ENCODE assay signal across 10 mouse cellular contexts in the genomic region with DNA sequence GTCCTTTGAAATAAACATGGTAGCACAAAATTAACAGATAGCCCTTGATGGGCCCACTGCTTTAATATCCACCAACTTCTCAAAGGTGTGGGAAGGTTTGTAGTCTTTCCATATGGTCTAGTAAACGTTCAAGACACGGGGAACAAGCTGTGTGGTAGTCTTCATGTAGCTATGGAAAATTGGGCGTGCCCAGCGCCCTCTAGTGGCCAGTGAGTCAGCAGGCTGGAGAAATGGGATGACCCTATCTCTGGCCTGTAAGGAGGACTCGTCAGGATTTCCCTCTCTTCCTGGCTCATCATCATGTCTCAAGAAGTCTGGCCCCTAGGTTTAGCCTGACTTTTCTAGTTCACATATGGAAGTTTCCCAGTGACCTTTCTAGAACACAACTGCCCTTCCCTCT. TPM values are rescaled to one million over a fixed set of nuclear protein-coding genes. Genes with fewer than 3 reads are reported as not detected.
A peak's percentile ranks its signal among the peaks of the same experiment; 100 is the strongest.
DNase-seq lines count a peak whose midpoint lies in the region; ATAC-seq lines count a peak whose summit lies in the region.
"Had no signal": no experiment of that assay in that cellular context is flagged by ENCODE, and none has a peak within 500 bp of the region (broad histone marks: within the 10 kb centered on the region; RNA-seq: fewer than 3 reads in every experiment).

No protein-coding gene starts in this region.

- H3K27ac ChIP-seq in neural tube, embryonic 15.5 days (replicated peaks) = no peak overlapping the region
- H3K27ac ChIP-seq in neural tube, embryonic 11.5 days (ENCODE audit: low read depth, low read length) = no peak overlapping the region
- H3K27ac ChIP-seq: midbrain, embryonic 12.5 days had no signal

- no peak overlapping the region for H3K4me3 ChIP-seq in neural tube, embryonic 15.5 days (replicated peaks)
- H3K4me3 ChIP-seq in neural tube, embryonic 11.5 days (ENCODE audit: low read depth, low read length) = no peak overlapping the region
- H3K4me3 ChIP-seq: midbrain, embryonic 12.5 days had no signal

- no peaks in the 10 kb centered on the region for H3K4me1 ChIP-seq in neural tube, embryonic 15.5 days
- no peaks in the 10 kb centered on the region for H3K4me1 ChIP-seq in neural tube, embryonic 11.5 days (ENCODE audit: control insufficient read depth, insufficient read depth, low read length)
- H3K4me1 ChIP-seq: midbrain, embryonic 12.5 days had no signal

- H3K9me3 ChIP-seq in neural tube, embryonic 15.5 days (replicated peaks) = no peaks in the 10 kb centered on the region
- no peaks in the 10 kb centered on the region for H3K9me3 ChIP-seq in neural tube, embryonic 11.5 days (ENCODE audit: control insufficient read depth, low read length)
- H3K9me3 ChIP-seq: midbrain, embryonic 12.5 days had no signal

- DNase-seq in neural tube, embryonic 10.5 days (ENCODE audit: extremely low spot score, low spot score) = peak; percentile 61
- DNase-seq in R1 (ENCODE audit: low read depth, low spot score) = peak; percentile 51
- DNase-seq in cerebellum, postnatal 10 days = peak; percentile 85 to 86
- DNase-seq in layer of hippocampus, postnatal 10 days (ENCODE audit: low spot score in 2 of 2) = peak; percentile 67 to 68
- DNase-seq in neural tube, embryonic 11.5 days (ENCODE audit: low spot score) = peak; percentile 59
- peak; percentile 26 for DNase-seq in yolk sac, embryonic 10.5 days (ENCODE audit: low spot score)

- H3K9ac ChIP-seq in neural tube, embryonic 15.5 days (replicated peaks) = no peak overlapping the region
- H3K9ac ChIP-seq in neural tube, embryonic 11.5 days (ENCODE audit: low read length) = no peak overlapping the region
- H3K9ac ChIP-seq: midbrain, embryonic 12.5 days had no signal

- ATAC-seq in neural tube, embryonic 15.5 days (ENCODE audit: low FRiP score) = no peak
- ATAC-seq in granulocyte monocyte progenitor cell, adult 5-6 weeks (replicated peaks; ENCODE audit: poor library complexity, severe bottlenecking) = peak; percentile 60
- ATAC-seq in neural tube, embryonic 11.5 days (ENCODE audit: insufficient read depth, low FRiP score, low TSS enrichment) = no peak

- H3K4me2 ChIP-seq in neural tube, embryonic 15.5 days = no peak overlapping the region
- no peak overlapping the region for H3K4me2 ChIP-seq in neural tube, embryonic 11.5 days (ENCODE audit: low read depth)
- H3K4me2 ChIP-seq: midbrain, embryonic 12.5 days had no signal

- WGBS in neural tube, embryonic 15.5 days = 15% methylated on average over 5 of the region's 5 CpGs
- WGBS in neural tube, embryonic 11.5 days = 26% methylated on average over 5 of the region's 5 CpGs

- H3K36me3 ChIP-seq in neural tube, embryonic 15.5 days = peaks cover 11% of the 10 kb centered on the region; the same call in 1 of the 2 replicates
- H3K36me3 ChIP-seq in neural tube, embryonic 11.5 days (ENCODE audit: control insufficient read depth, insufficient read depth, low read length) = no peaks in the 10 kb centered on the region
- H3K36me3 ChIP-seq: midbrain, embryonic 12.5 days had no signal

- H3K27me3 ChIP-seq in neural tube, embryonic 15.5 days (replicated peaks) = no peaks in the 10 kb centered on the region
- H3K27me3 ChIP-seq in neural tube, embryonic 11.5 days (ENCODE audit: control insufficient read depth, insufficient read depth, low read length) = no peaks in the 10 kb centered on the region
- H3K27me3 ChIP-seq: midbrain, embryonic 12.5 days had no signal

RNA-seq across cellular contexts. Expression of a gene that starts 8.8 kb away (rescaled TPM):
- 0.13 TPM in 1 of 2 replicates, not detected in the other for polyA plus RNA-seq in neural tube, embryonic 15.5 days (2015; fragmentation: Nextera tagmentation; extraction: Ambion mirVana)
- total RNA-seq in granulocyte monocyte progenitor cell, adult 5-6 weeks (2014; fragmentation: Nextera tagmentation) = not detected in 2 replicates
- not detected in 2 replicates for total RNA-seq in granulocyte monocyte progenitor cell, adult 5-6 weeks (2017)
- total RNA-seq in layer of hippocampus, postnatal 10 days (2021) = not detected
- polyA plus RNA-seq in neural tube, embryonic 11.5 days (2014; fragmentation: Nextera tagmentation; extraction: Ambion mirVana) = not detected in 2 replicates
- polyA plus RNA-seq: gonadal fat pad, adult 2 months had no signal

RNA-seq across cellular contexts. Expression of a gene that starts 12.5 kb away (rescaled TPM):
- 63.6 and 76.2 TPM in 2 replicates for polyA plus RNA-seq in neural tube, embryonic 15.5 days (2015; fragmentation: Nextera tagmentation; extraction: Ambion mirVana)
- 1.1 and 1.6 TPM in 2 replicates for total RNA-seq in granulocyte monocyte progenitor cell, adult 5-6 weeks (2014; fragmentation: Nextera tagmentation)
- total RNA-seq in granulocyte monocyte progenitor cell, adult 5-6 weeks (2017) = 0.39 and 0.57 TPM in 2 replicates
- 10 to 100 TPM; 29.9 to 31.8 TPM for total RNA-seq in layer of hippocampus, postnatal 10 days (2021)
- 17.3 and 18.7 TPM in 2 replicates for polyA plus RNA-seq in neural tube, embryonic 11.5 days (2014; fragmentation: Nextera tagmentation; extraction: Ambion mirVana)

RNA-seq across cellular contexts. Expression of a gene that starts 38.6 kb away (rescaled TPM):
- polyA plus RNA-seq in neural tube, embryonic 15.5 days (2015; fragmentation: Nextera tagmentation; extraction: Ambion mirVana) = 167 and 173 TPM in 2 replicates
- total RNA-seq in granulocyte monocyte progenitor cell, adult 5-6 weeks (2014; fragmentation: Nextera tagmentation) = 100 and 111 TPM in 2 replicates
- total RNA-seq in granulocyte monocyte progenitor cell, adult 5-6 weeks (2017) = 83.9 and 89.1 TPM in 2 replicates
- total RNA-seq in layer of hippocampus, postnatal 10 days (2021) = 100 to 1,000 TPM; 184 to 199 TPM
- polyA plus RNA-seq in neural tube, embryonic 11.5 days (2014; fragmentation: Nextera tagmentation; extraction: Ambion mirVana) = 114 and 118 TPM in 2 replicates

RNA-seq across cellular contexts. Expression of a gene that starts 46.1 kb away (rescaled TPM):
- polyA plus RNA-seq in neural tube, embryonic 15.5 days (2015; fragmentation: Nextera tagmentation; extraction: Ambion mirVana) = 55.3 and 60.5 TPM in 2 replicates
- 5.8 and 14.4 TPM in 2 replicates for total RNA-seq in granulocyte monocyte progenitor cell, adult 5-6 weeks (2014; fragmentation: Nextera tagmentation)
- total RNA-seq in granulocyte monocyte progenitor cell, adult 5-6 weeks (2017) = 8.7 and 9.2 TPM in 2 replicates
- total RNA-seq in layer of hippocampus, postnatal 10 days (2021) = 100 to 1,000 TPM; 199 to 209 TPM
- polyA plus RNA-seq in neural tube, embryonic 11.5 days (2014; fragmentation: Nextera tagmentation; extraction: Ambion mirVana) = 19.3 and 19.8 TPM in 2 replicates

Comparison
In these comparisons a context has a peak if more than half of its experiments do, and no peak if none do; other contexts are left out.
1. DNase-seq: peak in every context shown above with its lines; median percentile 86 in cerebellum, postnatal 10 days; 68 in layer of hippocampus, postnatal 10 days; 61 in neural tube, embryonic 10.5 days; 59 in neural tube, embryonic 11.5 days; 51 in R1; 26 in yolk sac, embryonic 10.5 days.
2. RNA of a gene that starts 12.5 kb away (total RNA-seq): 29.9 to 31.8 TPM in layer of hippocampus, postnatal 10 days; 0.39 to 1.6 TPM in granulocyte monocyte progenitor cell, adult 5-6 weeks; every median in the first group is over 10 times any median in the second.